Mouse (Mus musculus) hindbrain, embryonic 11.5 days (tissue): ENCODE results near the gene Eef1a2. TPM values are rescaled to one million over a fixed set of nuclear protein-coding genes. Genes with fewer than 3 reads are reported as not detected.

Experiments used
- ATAC-seq: fragments of 200-750 bp; cut with Nextera tagmentation; 2 replicates; pipeline ENCODE4 v1.8.0; 2017; ENCODE audit warnings: mild to moderate bottlenecking, moderate TSS enrichment, moderate library complexity; ENCODE audit not compliant: low FRiP score
- DNase-seq: peaks from one replicate; pipeline ENCODE4 v3.0.0-alpha.2; 2015; ENCODE audit warnings: low spot score
- H3K27ac ChIP-seq: fragments of 300-500 bp; sonication (generic); 2 replicates; pipeline ENCODE4 v1.5.1; 2014; ENCODE audit warnings: mild to moderate bottlenecking, low read depth, low read length
- H3K27me3 ChIP-seq: fragments of 300-500 bp; sonication (generic); 2 replicates; pipeline ENCODE4 v1.6.1; 2014; ENCODE audit warnings: mild to moderate bottlenecking, low read length, moderate library complexity, mixed read lengths; ENCODE audit not compliant: control insufficient read depth, insufficient read depth
- H3K36me3 ChIP-seq: fragments of 300-500 bp; sonication (generic); 2 replicates; pipeline ENCODE4 v1.6.1; 2014; ENCODE audit warnings: mild to moderate bottlenecking, low read length, moderate library complexity, mixed read lengths; ENCODE audit not compliant: control insufficient read depth, insufficient read depth
- H3K4me1 ChIP-seq: fragments of 300-500 bp; sonication (generic); replicated peaks from 2 replicates; pipeline ENCODE4 v1.6.1; 2014; ENCODE audit warnings: low read length, mixed read lengths; ENCODE audit not compliant: control insufficient read depth, insufficient read depth
- H3K4me2 ChIP-seq: fragments of 300-500 bp; sonication (generic); replicated peaks from 2 replicates; pipeline ENCODE4 v1.6.1; 2014; ENCODE audit warnings: mild to moderate bottlenecking, low read depth, low read length
- H3K4me3 ChIP-seq: fragments of 300-500 bp; sonication (generic); 2 replicates; pipeline ENCODE4 v1.5.1; 2014; ENCODE audit warnings: low read depth, low read length
- H3K9ac ChIP-seq: fragments of 300-500 bp; sonication (generic); 2 replicates; pipeline ENCODE4 v1.6.1; 2014; ENCODE audit warnings: low read depth, low read length
- H3K9me3 ChIP-seq: fragments of 300-500 bp; sonication (generic); 2 replicates; pipeline ENCODE4 v1.6.1; 2016; ENCODE audit warnings: low read length; ENCODE audit not compliant: control insufficient read depth
- WGBS: fragments of 180-500 bp; shearing (Covaris S2); extraction: QIAGEN DNeasy Blood & Tissue Kit; methylation state at CpG from one replicate; pipeline ENCODE4 v1.1.7; 2014; 5-methylcytosine and 5-hydroxymethylcytosine counted together
- polyA plus RNA-seq: library from polyadenylated mRNA; unstranded; fragments of >200 nt; fragmentation: Nextera tagmentation; extraction: Ambion mirVana; gene quantifications from 2 replicates; pipeline ENCODE4 v1.2.1, GENCODE M21; 2014

Eef1a2 gene
- polyA plus RNA-seq, 1 experiment from 2014 or later = 1.5 TPM

GRCm38 (mm10) chr2:181174646-181175045 is 17.8 kb upstream of the Eef1a2 start:
- no peaks in the 10 kb centered on the region for H3K9me3 ChIP-seq
- no peak for ATAC-seq
- no peaks in the 10 kb centered on the region for H3K36me3 ChIP-seq
- no peak overlapping the region for H3K9ac ChIP-seq
- H3K27ac ChIP-seq = no peak overlapping the region
- no peaks in the 10 kb centered on the region for H3K27me3 ChIP-seq
- no peaks in the 10 kb centered on the region for H3K4me1 ChIP-seq
- H3K4me2 ChIP-seq = no peak overlapping the region
- 87% methylated on average over 3 of the region's 3 CpGs for WGBS
- no peak overlapping the region for H3K4me3 ChIP-seq
- DNase-seq = no peak

GRCm38 (mm10) chr2:181166469-181166868 is 9.7 kb upstream of the Eef1a2 start:
- WGBS = 90% methylated on average over 5 of the region's 5 CpGs
- H3K27me3 ChIP-seq = no peaks in the 10 kb centered on the region
- no peak overlapping the region for H3K4me2 ChIP-seq
- H3K36me3 ChIP-seq = no peaks in the 10 kb centered on the region
- ATAC-seq (no peak), DNase-seq (no peak)
- no peak overlapping the region for H3K27ac ChIP-seq
- H3K4me3 ChIP-seq = no peak overlapping the region
- H3K9me3 ChIP-seq = no peaks in the 10 kb centered on the region
- no peak overlapping the region for H3K9ac ChIP-seq
- H3K4me1 ChIP-seq = no peaks in the 10 kb centered on the region

- no peaks in the 10 kb centered on the region; the same call in none of the 2 replicates for H3K4me1 ChIP-seq
- WGBS = 86% methylated on average over 4 of the region's 4 CpGs
- ATAC-seq = no peak
Measured at GRCm38 (mm10) chr2:181160821-181161220, 4.0 kb upstream of the Eef1a2 start.

GRCm38 (mm10) chr2:181159771-181160170 is 3.0 kb upstream of the Eef1a2 start:
- DNase-seq (peak; percentile 67), ATAC-seq (peak; percentile 89)
- H3K4me2 ChIP-seq = no peak overlapping the region
- H3K36me3 ChIP-seq = no peaks in the 10 kb centered on the region
- no peaks in the 10 kb centered on the region for H3K9me3 ChIP-seq
- no peak overlapping the region for H3K9ac ChIP-seq
- no peaks in the 10 kb centered on the region; the same call in none of the 2 replicates for H3K4me1 ChIP-seq
- 0 out of 2 replicates have a peak overlapping the region, but pooled peaks have one; percentile 30 for H3K27ac ChIP-seq
- no peak overlapping the region for H3K4me3 ChIP-seq
- WGBS = 2% methylated on average over 2 of the region's 2 CpGs
- peaks cover 19% of the 10 kb centered on the region for H3K27me3 ChIP-seq

More at GRCm38 (mm10) chr2:181160821-181161220, 4.0 kb upstream of the Eef1a2 start:
- H3K4me3 ChIP-seq = no peak overlapping the region
- no peaks in the 10 kb centered on the region for H3K9me3 ChIP-seq
- no peak overlapping the region for H3K4me2 ChIP-seq
- no peak overlapping the region for H3K27ac ChIP-seq
- no peak for DNase-seq
- H3K36me3 ChIP-seq = no peaks in the 10 kb centered on the region
- H3K27me3 ChIP-seq = peaks cover 11% of the 10 kb centered on the region
- no peak overlapping the region for H3K9ac ChIP-seq

GRCm38 (mm10) chr2:181159091-181159514 is 2.3 kb upstream of the Eef1a2 start:
- WGBS = 64% methylated on average over 7 of the region's 7 CpGs
- no peak overlapping the region for H3K4me2 ChIP-seq
- H3K4me1 ChIP-seq = no peaks in the 10 kb centered on the region; the same call in none of the 2 replicates
- DNase-seq (no peak), ATAC-seq (no peak)
- H3K27ac ChIP-seq = no peak overlapping the region
- no peak overlapping the region for H3K9ac ChIP-seq
- peaks cover 19% of the 10 kb centered on the region for H3K27me3 ChIP-seq
- no peak overlapping the region for H3K4me3 ChIP-seq
- no peaks in the 10 kb centered on the region for H3K36me3 ChIP-seq
- H3K9me3 ChIP-seq = no peaks in the 10 kb centered on the region

GRCm38 (mm10) chr2:181158471-181158870 is 1.7 kb upstream of the Eef1a2 start:
- DNase-seq = no peak
- H3K27ac ChIP-seq = no peak overlapping the region
- no peaks in the 10 kb centered on the region for H3K36me3 ChIP-seq
- H3K27me3 ChIP-seq = peaks cover 19% of the 10 kb centered on the region
- H3K4me2 ChIP-seq = no peak overlapping the region
- no peaks in the 10 kb centered on the region for H3K9me3 ChIP-seq
- no peak overlapping the region for H3K4me3 ChIP-seq
- no peak overlapping the region for H3K9ac ChIP-seq
- ATAC-seq = no peak
- H3K4me1 ChIP-seq = no peaks in the 10 kb centered on the region; the same call in none of the 2 replicates
- 94% methylated on average over 2 of the region's 2 CpGs for WGBS

GRCm38 (mm10) chr2:181157716-181158302 is 995 bp upstream of the Eef1a2 start:
- no peak for DNase-seq
- H3K4me3 ChIP-seq = no peak overlapping the region
- no peak overlapping the region for H3K4me2 ChIP-seq
- WGBS = 83% methylated on average over 6 of the region's 6 CpGs
- H3K27me3 ChIP-seq = peaks cover 19% of the 10 kb centered on the region
- no peak for ATAC-seq
- no peaks in the 10 kb centered on the region for H3K9me3 ChIP-seq
- no peaks in the 10 kb centered on the region; the same call in none of the 2 replicates for H3K4me1 ChIP-seq
- no peak overlapping the region for H3K27ac ChIP-seq
- H3K36me3 ChIP-seq = no peaks in the 10 kb centered on the region
- no peak overlapping the region for H3K9ac ChIP-seq

- Histone ChIP-seq H3K4me3 (peak overlapping the region; percentile 33), H3K9me3 (no peaks in the 10 kb centered on the region), H3K27ac (peak overlapping the region; percentile 48), H3K27me3 (peaks cover 21% of the 10 kb centered on the region), H3K4me1 (no peaks in the 10 kb centered on the region; the same call in none of the 2 replicates), H3K9ac (peak overlapping the region; percentile 62; the same call in 1 of the 2 replicates), H3K4me2 (peak overlapping the region; percentile 57), H3K36me3 (no peaks in the 10 kb centered on the region)
- no peak for DNase-seq
- no peak for ATAC-seq
- WGBS = 79% methylated on average over 4 of the region's 4 CpGs
Measured at GRCm38 (mm10) chr2:181157180-181157579, 366 bp upstream of the Eef1a2 start.

- Histone ChIP-seq H3K27me3 (peaks cover 21% of the 10 kb centered on the region), H3K4me3 (peak overlapping the region; percentile 33; the same call in 1 of the 2 replicates), H3K4me2 (peak overlapping the region; percentile 57; the same call in 1 of the 2 replicates), H3K9ac (no peak overlapping the region), H3K36me3 (no peaks in the 10 kb centered on the region), H3K9me3 (no peaks in the 10 kb centered on the region), H3K27ac (no peak overlapping the region), H3K4me1 (no peaks in the 10 kb centered on the region; the same call in none of the 2 replicates)
- no peak for ATAC-seq
- 73% methylated on average over 4 of the region's 4 CpGs for WGBS
- DNase-seq = no peak
Measured at GRCm38 (mm10) chr2:181155801-181156200, 1.0 kb downstream of the Eef1a2 start.
